Mouse (Mus musculus) liver, postnatal 0 days (tissue): ENCODE results near the gene Abcc3.

ENCODE experiments used
- CTCF ChIP-seq: sonication (generic); IDR thresholded peaks from 2 replicates; pipeline ENCODE4 v1.5.1; 2016; ENCODE audit warnings: antibody characterized with exemption, low read depth
- EP300 ChIP-seq: IDR thresholded peaks from 2 replicates; pipeline ENCODE4 v1.6.1; 2016; ENCODE audit warnings: antibody characterized with exemption, low read depth, mild to moderate bottlenecking

DNA sequence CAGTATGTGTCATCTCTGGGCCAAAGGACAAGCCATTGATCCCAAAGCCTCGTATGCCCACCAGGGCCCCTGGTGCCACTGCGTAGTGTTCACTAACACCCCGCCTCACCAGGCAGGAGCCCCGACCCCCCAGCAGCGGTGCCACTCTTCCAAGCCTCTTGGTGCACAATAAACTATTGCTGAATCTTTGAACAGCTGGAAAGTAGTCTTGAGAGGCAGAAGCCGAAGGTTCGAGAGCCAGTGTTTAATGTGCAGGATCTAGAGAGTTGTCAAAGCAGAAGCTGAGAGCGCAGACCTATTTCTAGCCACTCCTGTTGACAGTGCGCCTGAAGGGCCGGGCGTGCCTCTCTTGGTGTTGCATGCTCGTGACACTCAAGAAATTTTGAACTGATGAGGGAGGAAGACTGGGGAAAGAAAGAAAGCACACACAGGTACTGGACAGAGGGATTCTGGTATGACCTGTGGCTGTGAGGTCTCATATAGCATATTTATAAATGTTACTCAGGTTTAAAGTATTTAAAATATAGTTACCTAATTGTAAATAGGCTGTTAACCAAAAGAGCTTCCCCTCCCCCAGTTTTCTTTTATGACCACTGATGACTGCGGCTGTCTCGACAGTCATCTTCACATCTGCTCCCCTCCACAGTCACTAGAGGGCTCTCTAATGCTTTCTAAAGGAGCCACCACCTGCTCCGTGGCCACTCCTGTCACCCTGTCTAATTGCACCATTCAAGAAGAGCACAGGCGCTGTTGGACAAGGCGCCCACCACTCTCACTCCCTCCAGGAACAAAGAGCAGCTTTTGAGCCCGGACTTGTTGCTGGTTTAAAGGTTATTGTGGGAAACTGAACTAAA, 52.8 kb downstream of the Abcc3 start:
- TF ChIP-seq CTCF: peak; percentile 85
- TF ChIP-seq EP300: no peak
